Mouse (Mus musculus) heart, adult 2 months (tissue): ENCODE measurements around the gene Smap1.

Source experiments
- CTCF ChIP-seq: fragments of 200-600 bp; IDR thresholded peaks from 2 replicates; pipeline ENCODE4 v1.8.1; 2022; ENCODE audit warnings: antibody characterized with exemption, mild to moderate bottlenecking, moderate library complexity
- EP300 ChIP-seq: fragments of 200-500 bp; IDR thresholded peaks from 2 replicates; pipeline ENCODE4 v1.6.1; 2011; ENCODE audit warnings: low read depth, low read length, control low read depth; ENCODE audit not compliant: insufficient read depth
- POLR2A ChIP-seq: fragments of 200-500 bp; IDR thresholded peaks from 2 replicates; pipeline ENCODE4 v1.6.1; 2011; ENCODE audit warnings: mild to moderate bottlenecking, low read depth, low read length, control low read depth; ENCODE audit not compliant: insufficient read depth

- no peak for TF ChIP-seq CTCF
- TF ChIP-seq POLR2A = no peak
- TF ChIP-seq EP300 = no peak
These were observed 12.7 kb upstream of the Smap1 start for GRCm38 (mm10) chr1:23934669-23935407.
